Mouse (Mus musculus) lung, adult 2 months (tissue): Measurements from ENCODE around the gene Zdhhc18.

ENCODE experiments used
- CTCF ChIP-seq: fragments of 200-500 bp; IDR thresholded peaks from 2 replicates; pipeline ENCODE4 v1.5.1; 2011; ENCODE audit warnings: mild to moderate bottlenecking, low read length, control low read depth; ENCODE audit not compliant: insufficient read depth
- POLR2A ChIP-seq: fragments of 200-500 bp; IDR thresholded peaks from 2 replicates; pipeline ENCODE4 v1.6.1; 2011; ENCODE audit warnings: low read depth, mild to moderate bottlenecking, control low read depth, low read length, borderline replicate concordance; ENCODE audit errors: extremely low read depth

GRCm38 (mm10) chr4:133584059-133584951 lies 65.6 kb downstream of the Zdhhc18 start, which contains the start of gene Gpn2:
- TF ChIP-seq POLR2A (peak; percentile 65; the same call in 1 of the 2 replicates), CTCF (no peak)
